Mouse (Mus musculus) stomach, embryonic 16.5 days (tissue): ENCODE data around the gene Adora2a. TPM values are rescaled to one million over a fixed set of nuclear protein-coding genes. Genes with fewer than 3 reads are reported as not detected.

Experiments used
- ATAC-seq: fragments of 200-750 bp; cut with Nextera tagmentation; 2 replicates; pipeline ENCODE4 v1.8.0; 2017; ENCODE audit warnings: moderate number of reproducible peaks, moderate TSS enrichment; ENCODE audit not compliant: insufficient read depth, low FRiP score
- H3K27ac ChIP-seq: fragments of 300-500 bp; sonication (generic); 2 replicates; pipeline ENCODE4 v1.5.1; 2014; ENCODE audit warnings: low read length
- H3K27me3 ChIP-seq: fragments of 300-500 bp; sonication (generic); 2 replicates; pipeline ENCODE4 v1.6.1; 2014; ENCODE audit warnings: low read length, control low read depth, mixed read lengths; ENCODE audit not compliant: control insufficient read depth, insufficient read depth
- H3K36me3 ChIP-seq: fragments of 300-500 bp; sonication (generic); 2 replicates; pipeline ENCODE4 v1.6.1; 2014; ENCODE audit warnings: low read length; ENCODE audit not compliant: control insufficient read depth, insufficient read depth
- H3K4me1 ChIP-seq: fragments of 300-500 bp; sonication (generic); 2 replicates; pipeline ENCODE4 v1.6.1; 2014; ENCODE audit warnings: low read length, control low read depth, mixed read lengths; ENCODE audit not compliant: control insufficient read depth, insufficient read depth
- H3K4me2 ChIP-seq: fragments of 300-500 bp; sonication (generic); 2 replicates; pipeline ENCODE4 v1.6.1; 2014; ENCODE audit warnings: low read depth, low read length, mixed read lengths
- H3K4me3 ChIP-seq: fragments of 300-500 bp; sonication (generic); replicated peaks from 2 replicates; pipeline ENCODE4 v1.5.1; 2014; ENCODE audit warnings: mild to moderate bottlenecking, low read length
- H3K9ac ChIP-seq: fragments of 300-500 bp; sonication (generic); 2 replicates; pipeline ENCODE4 v1.6.1; 2014; ENCODE audit warnings: low read length
- H3K9me3 ChIP-seq: fragments of 300-500 bp; sonication (generic); replicated peaks from 2 replicates; pipeline ENCODE4 v1.6.1; 2016; ENCODE audit warnings: low read length, control low read depth; ENCODE audit not compliant: control insufficient read depth
- WGBS: fragments of 180-500 bp; shearing (Covaris S2); extraction: QIAGEN DNeasy Blood & Tissue Kit; methylation state at CpG from one replicate; pipeline ENCODE4 v1.1.7; 2014; 5-methylcytosine and 5-hydroxymethylcytosine counted together
- polyA plus RNA-seq: library from polyadenylated mRNA; unstranded; fragments of >200 nt; fragmentation: Nextera tagmentation; extraction: Ambion mirVana; gene quantifications from 2 replicates; pipeline ENCODE4 v1.2.1, GENCODE M21; 2015

Adora2a gene
- polyA plus RNA-seq = 3.0 and 3.5 TPM in 2 replicates

GRCm38 (mm10) chr10:75316872-75316907 lies at the start of gene Adora2a:
Gene Adora2a (plus strand): TSS chr10:75316877.
- no peaks in the 10 kb centered on the region for H3K9me3 ChIP-seq
- peaks cover 12% of the 10 kb centered on the region; the same call in 1 of the 2 replicates for H3K4me1 ChIP-seq
- peak within 1 kb of the TSS; percentile 79 for H3K4me2 ChIP-seq
- H3K36me3 ChIP-seq = no peaks in the 10 kb centered on the region
- peaks cover 21% of the 10 kb centered on the region for H3K27me3 ChIP-seq
- no peak within 1 kb of the TSS for H3K27ac ChIP-seq
- no peak for ATAC-seq
- peak within 1 kb of the TSS; percentile 56 for H3K4me3 ChIP-seq
- 0% methylated on average over 4 of the region's 4 CpGs for WGBS
- H3K9ac ChIP-seq = peak within 1 kb of the TSS; percentile 71

- 79% methylated on average over 4 of the region's 4 CpGs for WGBS
- Histone ChIP-seq H3K36me3 (peaks cover 12% of the 10 kb centered on the region; the same call in 1 of the 2 replicates), H3K27ac (no peak overlapping the region), H3K4me3 (no peak overlapping the region), H3K4me2 (no peak overlapping the region), H3K27me3 (no peaks in the 10 kb centered on the region), H3K9ac (no peak overlapping the region), H3K9me3 (no peaks in the 10 kb centered on the region), H3K4me1 (no peaks in the 10 kb centered on the region)
- no peak for ATAC-seq
These were observed 43.7 kb upstream of the Adora2a start for GRCm38 (mm10) chr10:75273020-75273419.

GRCm38 (mm10) chr10:75276427-75277013 lies 40.2 kb upstream of the Adora2a start:
- H3K4me3 ChIP-seq = no peak overlapping the region
- H3K27ac ChIP-seq = no peak overlapping the region
- no peak for ATAC-seq
- no peak overlapping the region for H3K4me2 ChIP-seq
- H3K9me3 ChIP-seq = no peaks in the 10 kb centered on the region
- no peaks in the 10 kb centered on the region for H3K4me1 ChIP-seq
- 85% methylated on average over 12 of the region's 12 CpGs for WGBS
- no peaks in the 10 kb centered on the region for H3K27me3 ChIP-seq
- peaks cover 9% of the 10 kb centered on the region; the same call in 1 of the 2 replicates for H3K36me3 ChIP-seq
- no peak overlapping the region for H3K9ac ChIP-seq

- ATAC-seq = no peak
- 83% methylated on average over 1 of the region's 1 CpGs for WGBS
These were observed 39.2 kb upstream of the Adora2a start for GRCm38 (mm10) chr10:75277501-75277900.

GRCm38 (mm10) chr10:75282648-75283047 lies 34.0 kb upstream of the Adora2a start:
- no peaks in the 10 kb centered on the region; the same call in 1 of the 2 replicates for H3K36me3 ChIP-seq
- no peak overlapping the region for H3K4me3 ChIP-seq
- no peaks in the 10 kb centered on the region for H3K27me3 ChIP-seq
- H3K27ac ChIP-seq = no peak overlapping the region
- 89% methylated on average over 5 of the region's 5 CpGs for WGBS
- ATAC-seq = no peak
- H3K9ac ChIP-seq = no peak overlapping the region
- no peaks in the 10 kb centered on the region for H3K4me1 ChIP-seq
- no peak overlapping the region for H3K4me2 ChIP-seq
- H3K9me3 ChIP-seq = no peaks in the 10 kb centered on the region

More at GRCm38 (mm10) chr10:75277501-75277900, 39.2 kb upstream of the Adora2a start:
- Histone ChIP-seq H3K4me1 (no peaks in the 10 kb centered on the region), H3K27me3 (no peaks in the 10 kb centered on the region), H3K4me3 (no peak overlapping the region), H3K9ac (no peak overlapping the region), H3K36me3 (peaks cover 9% of the 10 kb centered on the region; the same call in 1 of the 2 replicates), H3K9me3 (no peaks in the 10 kb centered on the region), H3K27ac (no peak overlapping the region), H3K4me2 (no peak overlapping the region)

GRCm38 (mm10) chr10:75283821-75284220 lies 32.9 kb upstream of the Adora2a start:
- Histone ChIP-seq H3K36me3 (peaks cover 4% of the 10 kb centered on the region; the same call in 1 of the 2 replicates), H3K4me1 (no peaks in the 10 kb centered on the region), H3K27me3 (no peaks in the 10 kb centered on the region), H3K9me3 (no peaks in the 10 kb centered on the region), H3K4me3 (no peak overlapping the region), H3K27ac (no peak overlapping the region), H3K4me2 (no peak overlapping the region), H3K9ac (no peak overlapping the region)
- 91% methylated on average over 3 of the region's 3 CpGs for WGBS
- ATAC-seq = no peak

GRCm38 (mm10) chr10:75288579-75288978 lies 28.1 kb upstream of the Adora2a start:
- H3K4me1 ChIP-seq = no peaks in the 10 kb centered on the region
- 76% methylated on average over 7 of the region's 7 CpGs for WGBS
- no peak overlapping the region for H3K4me2 ChIP-seq
- peaks cover 4% of the 10 kb centered on the region; the same call in 1 of the 2 replicates for H3K36me3 ChIP-seq
- H3K4me3 ChIP-seq = no peak overlapping the region
- no peaks in the 10 kb centered on the region for H3K27me3 ChIP-seq
- H3K9me3 ChIP-seq = no peaks in the 10 kb centered on the region
- no peak for ATAC-seq
- H3K27ac ChIP-seq = no peak overlapping the region
- H3K9ac ChIP-seq = no peak overlapping the region

- H3K4me3 ChIP-seq = no peak overlapping the region
- no peak overlapping the region for H3K27ac ChIP-seq
- WGBS = 71% methylated on average over 4 of the region's 4 CpGs
- ATAC-seq = no peak
- no peaks in the 10 kb centered on the region for H3K9me3 ChIP-seq
- H3K4me2 ChIP-seq = no peak overlapping the region
- H3K4me1 ChIP-seq = no peaks in the 10 kb centered on the region
- H3K27me3 ChIP-seq = no peaks in the 10 kb centered on the region
- H3K36me3 ChIP-seq = peaks cover 4% of the 10 kb centered on the region; the same call in 1 of the 2 replicates
- no peak overlapping the region for H3K9ac ChIP-seq
These were observed 27.3 kb upstream of the Adora2a start for GRCm38 (mm10) chr10:75289392-75289791.

- Histone ChIP-seq H3K36me3 (peaks cover 9% of the 10 kb centered on the region; the same call in 1 of the 2 replicates), H3K9me3 (no peaks in the 10 kb centered on the region), H3K9ac (no peak overlapping the region), H3K4me3 (no peak overlapping the region), H3K27ac (no peak overlapping the region), H3K27me3 (no peaks in the 10 kb centered on the region), H3K4me1 (no peaks in the 10 kb centered on the region), H3K4me2 (no peak overlapping the region)
- WGBS = 87% methylated on average over 5 of the region's 5 CpGs
- ATAC-seq = no peak
These were observed 26.0 kb upstream of the Adora2a start for GRCm38 (mm10) chr10:75290650-75291049.

- peaks cover 9% of the 10 kb centered on the region; the same call in 1 of the 2 replicates for H3K36me3 ChIP-seq
- 78% methylated on average over 1 of the region's 1 CpGs for WGBS
These were observed 25.3 kb upstream of the Adora2a start for GRCm38 (mm10) chr10:75291338-75291737.

More at GRCm38 (mm10) chr10:75291338-75291737, 25.3 kb upstream of the Adora2a start:
- H3K9me3 ChIP-seq = no peaks in the 10 kb centered on the region
- H3K9ac ChIP-seq = no peak overlapping the region
- H3K27ac ChIP-seq = no peak overlapping the region
- ATAC-seq = no peak
- no peaks in the 10 kb centered on the region for H3K27me3 ChIP-seq
- H3K4me2 ChIP-seq = no peak overlapping the region
- no peak overlapping the region for H3K4me3 ChIP-seq
- H3K4me1 ChIP-seq = no peaks in the 10 kb centered on the region
